In genomic region chr16:32662372-32662771, GRCm38 (mm10) we compare ENCODE assay signal across 7 mouse cellular contexts. TPM values are rescaled to one million over a fixed set of nuclear protein-coding genes. Genes with fewer than 3 reads are reported as not detected.
DNase-seq lines count a peak whose midpoint lies in the region; ATAC-seq and TF ChIP-seq lines count a peak whose summit lies in the region.

No protein-coding gene starts in this region.

- H3K4me1 ChIP-seq in liver, embryonic 13.5 days (replicated peaks): peaks cover 100% of the 10 kb centered on the region
- H3K4me1 ChIP-seq in liver, embryonic 11.5 days (replicated peaks; ENCODE audit: control insufficient read depth, insufficient read depth, low read length): peaks cover 92% of the 10 kb centered on the region
- peaks cover 85% of the 10 kb centered on the region for H3K4me1 ChIP-seq in forebrain, embryonic 15.5 days
- peaks cover 60% of the 10 kb centered on the region for H3K4me1 ChIP-seq in intestine, embryonic 16.5 days (ENCODE audit: control insufficient read depth, insufficient read depth, low read length)
- H3K4me1 ChIP-seq in olfactory bulb, adult 2 months (ENCODE audit: control insufficient read depth, insufficient read depth, low read length): peaks cover 56% of the 10 kb centered on the region

- ATAC-seq in liver, embryonic 13.5 days (ENCODE audit: low read depth): no peak
- no peak for ATAC-seq in liver, embryonic 11.5 days (replicated peaks; ENCODE audit: low FRiP score)
- ATAC-seq in forebrain, embryonic 15.5 days (replicated peaks): no peak
- no peak for ATAC-seq in intestine, embryonic 16.5 days

- H3K4me3 ChIP-seq in liver, embryonic 13.5 days (replicated peaks): no peak overlapping the region
- H3K4me3 ChIP-seq in liver, embryonic 11.5 days (ENCODE audit: low read depth, low read length): no peak overlapping the region
- peak overlapping the region; percentile 21 for H3K4me3 ChIP-seq in forebrain, embryonic 15.5 days
- no peak overlapping the region for H3K4me3 ChIP-seq in intestine, embryonic 16.5 days (ENCODE audit: low read length)
- H3K4me3 ChIP-seq in olfactory bulb, adult 2 months (ENCODE audit: insufficient read depth, low read depth, low read length): peak overlapping the region; percentile 36

- no peak overlapping the region for H3K9ac ChIP-seq in liver, embryonic 13.5 days
- H3K9ac ChIP-seq in liver, embryonic 11.5 days (ENCODE audit: low read depth, low read length): no peak overlapping the region
- peak overlapping the region; percentile 43 for H3K9ac ChIP-seq in forebrain, embryonic 15.5 days (replicated peaks)
- H3K9ac ChIP-seq in intestine, embryonic 16.5 days (ENCODE audit: low read depth, low read length): peak overlapping the region; percentile 62; the same call in 1 of the 2 replicates

- TF ChIP-seq POLR2A in olfactory bulb, adult 2 months (IDR thresholded peaks at IDR 0.05; ENCODE audit: insufficient read depth, low read depth, low read length): no peak

- DNase-seq in liver, embryonic 13.5 days: no peak
- DNase-seq in liver, embryonic 11.5 days (ENCODE audit: low spot score): no peak
- no peak for DNase-seq in gastrocnemius, postnatal 14 days
- DNase-seq in adrenal gland, adult 18-20 months (ENCODE audit: low spot score in 2 of 2): no peak

- 89% methylated on average over 7 of the region's 7 CpGs for WGBS in liver, embryonic 13.5 days (ENCODE audit: insufficient replicate concordance)
- WGBS in liver, embryonic 11.5 days: 89% methylated on average over 7 of the region's 7 CpGs
- WGBS in forebrain, embryonic 15.5 days: 83% methylated on average over 7 of the region's 7 CpGs
- WGBS in intestine, embryonic 16.5 days: 86% methylated on average over 7 of the region's 7 CpGs
- WGBS in olfactory bulb, adult 2 months: 78% methylated on average over 7 of the region's 7 CpGs

- H3K4me2 ChIP-seq in liver, embryonic 13.5 days: no peak overlapping the region
- no peak overlapping the region for H3K4me2 ChIP-seq in liver, embryonic 11.5 days
- peak overlapping the region; percentile 41 for H3K4me2 ChIP-seq in forebrain, embryonic 15.5 days (replicated peaks)
- peak overlapping the region; percentile 49; the same call in 1 of the 2 replicates for H3K4me2 ChIP-seq in intestine, embryonic 16.5 days (ENCODE audit: low read depth, low read length)

- intact Hi-C loops in gastrocnemius, postnatal 14 days (cut with DNase I; ENCODE audit: low total_unique reads): no loop called here

- no peaks in the 10 kb centered on the region for H3K27me3 ChIP-seq in liver, embryonic 13.5 days
- no peaks in the 10 kb centered on the region for H3K27me3 ChIP-seq in liver, embryonic 11.5 days (replicated peaks; ENCODE audit: control insufficient read depth, insufficient read depth, low read length)
- H3K27me3 ChIP-seq in forebrain, embryonic 15.5 days: no peaks in the 10 kb centered on the region
- H3K27me3 ChIP-seq in intestine, embryonic 16.5 days (replicated peaks; ENCODE audit: control insufficient read depth, insufficient read depth, low read length): no peaks in the 10 kb centered on the region

- H3K9me3 ChIP-seq in liver, embryonic 13.5 days (replicated peaks): no peaks in the 10 kb centered on the region
- no peaks in the 10 kb centered on the region for H3K9me3 ChIP-seq in liver, embryonic 11.5 days (ENCODE audit: control insufficient read depth, low read length)
- no peaks in the 10 kb centered on the region for H3K9me3 ChIP-seq in forebrain, embryonic 15.5 days
- no peaks in the 10 kb centered on the region for H3K9me3 ChIP-seq in intestine, embryonic 16.5 days (ENCODE audit: control insufficient read depth, low read length)

- TF ChIP-seq CTCF in olfactory bulb, adult 2 months (IDR thresholded peaks at IDR 0.05; ENCODE audit: insufficient read depth, low read depth, low read length): no peak

- H3K27ac ChIP-seq in liver, embryonic 13.5 days: peak overlapping the region; percentile 56; the same call in 1 of the 2 replicates
- no peak overlapping the region for H3K27ac ChIP-seq in liver, embryonic 11.5 days (ENCODE audit: low read depth, low read length)
- H3K27ac ChIP-seq in forebrain, embryonic 15.5 days (replicated peaks): peak overlapping the region; percentile 87
- H3K27ac ChIP-seq in intestine, embryonic 16.5 days (ENCODE audit: low read length): peak overlapping the region; percentile 88
- peak overlapping the region; percentile 57 for H3K27ac ChIP-seq in olfactory bulb, adult 2 months (ENCODE audit: insufficient read depth, low read depth, low read length)

- H3K36me3 ChIP-seq in liver, embryonic 13.5 days: 0 out of 2 replicates have a peak, but pooled peaks cover 2% of the 10 kb centered on the region
- no peaks in the 10 kb centered on the region for H3K36me3 ChIP-seq in liver, embryonic 11.5 days (ENCODE audit: control insufficient read depth, insufficient read depth, low read length)
- no peaks in the 10 kb centered on the region for H3K36me3 ChIP-seq in forebrain, embryonic 15.5 days
- H3K36me3 ChIP-seq in intestine, embryonic 16.5 days (ENCODE audit: control insufficient read depth, insufficient read depth, low read length): no peaks in the 10 kb centered on the region

RNA-seq across cellular contexts. Expression of gene Tnk2, which starts 18.7 kb away (rescaled TPM):
- 4.2 and 4.9 TPM in 2 replicates for polyA plus RNA-seq in liver, embryonic 13.5 days (2015; fragmentation: Nextera tagmentation; extraction: Ambion mirVana)
- polyA plus RNA-seq in liver, embryonic 11.5 days (2014; fragmentation: Nextera tagmentation; extraction: Ambion mirVana): 10.8 and 11.6 TPM in 2 replicates
- polyA plus RNA-seq in forebrain, embryonic 15.5 days (2015; fragmentation: Nextera tagmentation; extraction: Ambion mirVana): 16.0 and 20.4 TPM in 2 replicates
- 7.5 and 7.7 TPM in 2 replicates for polyA plus RNA-seq in intestine, embryonic 16.5 days (2015; fragmentation: Nextera tagmentation; extraction: Ambion mirVana)
- not detected in 2 replicates for polyA plus RNA-seq in olfactory bulb, adult 2 months (2012; ENCODE audit: insufficient read depth, insufficient read length, low replicate concordance, missing spikeins)
- total RNA-seq in gastrocnemius, postnatal 14 days (2021): 10 to 100 TPM; 34.6 to 42.8 TPM
- total RNA-seq in adrenal gland, adult 18-20 months (2021): 10 to 100 TPM; 29.9 to 33.1 TPM

RNA-seq across cellular contexts. Expression of gene Tfrc, which starts 53.7 kb away (rescaled TPM):
- 262 and 322 TPM in 2 replicates for polyA plus RNA-seq in liver, embryonic 13.5 days (2015; fragmentation: Nextera tagmentation; extraction: Ambion mirVana)
- polyA plus RNA-seq in liver, embryonic 11.5 days (2014; fragmentation: Nextera tagmentation; extraction: Ambion mirVana): 220 and 245 TPM in 2 replicates
- 28.3 and 33.1 TPM in 2 replicates for polyA plus RNA-seq in forebrain, embryonic 15.5 days (2015; fragmentation: Nextera tagmentation; extraction: Ambion mirVana)
- 56.4 and 64.9 TPM in 2 replicates for polyA plus RNA-seq in intestine, embryonic 16.5 days (2015; fragmentation: Nextera tagmentation; extraction: Ambion mirVana)
- not detected in 2 replicates for polyA plus RNA-seq in olfactory bulb, adult 2 months (2012; ENCODE audit: insufficient read depth, insufficient read length, low replicate concordance, missing spikeins)
- total RNA-seq in gastrocnemius, postnatal 14 days (2021): 100 to 1,000 TPM; 285 to 408 TPM
- 10 to 100 TPM; 19.8 to 34.3 TPM for total RNA-seq in adrenal gland, adult 18-20 months (2021)

Comparison
In these comparisons a context has a peak if more than half of its experiments do, and no peak if none do; other contexts are left out.
1. H3K4me2 ChIP-seq: peak in forebrain, embryonic 15.5 days (single experiment) and intestine, embryonic 16.5 days (single experiment); none in liver, embryonic 13.5 days (single experiment) and liver, embryonic 11.5 days (single experiment).
2. H3K4me3 ChIP-seq: peak in forebrain, embryonic 15.5 days (single experiment) and olfactory bulb, adult 2 months (single experiment); none in liver, embryonic 13.5 days (single experiment), liver, embryonic 11.5 days (single experiment) and intestine, embryonic 16.5 days (single experiment).
3. H3K9ac ChIP-seq: peak in forebrain, embryonic 15.5 days (single experiment) and intestine, embryonic 16.5 days (single experiment); none in liver, embryonic 13.5 days (single experiment) and liver, embryonic 11.5 days (single experiment).